Mouse (Mus musculus): ENCODE results near the gene Zfp454. TPM values are rescaled to one million over a fixed set of nuclear protein-coding genes. Genes with fewer than 3 reads are reported as not detected.

Gene Zfp454
- 13.2 and 13.3 TPM in 2 replicates for polyA plus RNA-seq (2015; fragmentation: Nextera tagmentation; extraction: Ambion mirVana)

DNA sequence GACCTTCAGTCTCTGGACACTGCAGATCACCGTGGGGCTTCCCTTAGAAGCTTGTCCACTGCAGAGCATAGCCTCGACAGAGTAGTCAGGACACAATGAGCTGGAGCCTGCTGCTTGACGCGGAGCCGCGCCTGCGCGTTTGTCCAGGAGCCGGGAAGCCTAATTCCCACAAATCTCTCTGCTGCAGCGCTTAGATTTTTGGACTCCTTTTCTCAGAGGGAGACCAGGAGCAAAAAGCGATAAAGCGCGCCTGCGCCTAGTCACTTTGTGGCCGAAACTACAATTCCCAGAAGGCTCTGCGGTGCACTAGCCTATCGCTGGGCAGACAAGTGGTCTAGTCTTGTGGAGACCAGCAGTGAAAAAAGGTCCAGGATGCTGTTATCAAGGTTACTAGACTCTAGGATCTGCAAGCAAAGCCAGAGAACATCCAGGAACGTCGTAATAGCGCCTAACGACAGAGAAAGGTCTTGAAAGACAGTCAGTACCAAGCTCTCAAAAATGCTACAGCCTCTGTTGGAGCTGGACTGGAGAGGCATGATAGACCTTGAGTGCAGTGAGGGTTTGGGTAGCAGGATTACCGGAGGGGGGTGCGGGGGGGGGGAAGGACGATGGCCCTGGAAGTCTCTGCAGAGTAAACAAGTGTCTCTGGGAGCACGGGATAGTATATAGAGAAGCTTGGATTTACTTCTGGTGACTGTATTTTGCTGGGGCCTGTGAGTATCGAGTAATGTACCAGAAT lies at the start of gene Zfp454:
Gene Zfp454 (minus strand): TSS at position 262 of the 739 bp plus-strand sequence.
- Histone ChIP-seq H3K4me3 (peak within 1 kb of the TSS; percentile 53), H3K4me2 (peak within 1 kb of the TSS; percentile 75), H3K4me1 (replicated peaks) (peaks cover 20% of the 10 kb centered on the region), H3K27ac (peak within 1 kb of the TSS; percentile 81), H3K9ac (peak within 1 kb of the TSS; percentile 77), H3K27me3 (no peaks in the 10 kb centered on the region), H3K36me3 (peaks cover 31% of the 10 kb centered on the region), H3K9me3 (peaks cover 18% of the 10 kb centered on the region; the same call in 1 of the 2 replicates)
- 6% methylated on average over 26 of the region's 26 CpGs for WGBS
- peak; percentile 96 for ATAC-seq (ENCODE audit: low FRiP score)

DNA sequence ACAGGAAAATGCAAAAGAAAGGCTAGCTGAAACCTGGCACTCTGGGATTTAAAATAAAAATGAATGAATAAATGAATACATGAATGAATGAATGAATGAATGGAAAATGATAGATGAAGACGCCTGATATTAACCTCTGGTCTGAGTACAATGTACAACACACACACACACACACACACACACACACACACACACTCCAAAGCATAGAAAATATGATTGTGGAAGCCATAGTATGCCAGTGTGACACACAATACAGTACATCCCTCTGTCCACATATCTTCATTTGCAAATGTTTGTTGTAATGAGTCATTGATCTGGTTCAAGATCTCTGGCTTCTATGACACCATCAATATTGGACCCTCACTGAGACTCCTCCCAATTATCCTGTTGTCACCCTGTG lies 44.6 kb upstream of the Zfp454 start:
- peak overlapping the region; percentile 58; the same call in 1 of the 2 replicates for H3K27ac ChIP-seq
- H3K36me3 ChIP-seq: no peaks in the 10 kb centered on the region
- 0 out of 2 replicates have a peak overlapping the region, but pooled peaks have one; percentile 44 for H3K9ac ChIP-seq
- H3K4me3 ChIP-seq: peak overlapping the region; percentile 65
- 56% methylated on average over 1 of the region's 1 CpGs for WGBS
- ATAC-seq (ENCODE audit: low FRiP score): peak; percentile 58
- peaks cover 15% of the 10 kb centered on the region for H3K4me1 ChIP-seq (replicated peaks)
- no peaks in the 10 kb centered on the region for H3K9me3 ChIP-seq
- H3K4me2 ChIP-seq: peak overlapping the region; percentile 89
- peaks cover 4% of the 10 kb centered on the region; the same call in 1 of the 2 replicates for H3K27me3 ChIP-seq

DNA sequence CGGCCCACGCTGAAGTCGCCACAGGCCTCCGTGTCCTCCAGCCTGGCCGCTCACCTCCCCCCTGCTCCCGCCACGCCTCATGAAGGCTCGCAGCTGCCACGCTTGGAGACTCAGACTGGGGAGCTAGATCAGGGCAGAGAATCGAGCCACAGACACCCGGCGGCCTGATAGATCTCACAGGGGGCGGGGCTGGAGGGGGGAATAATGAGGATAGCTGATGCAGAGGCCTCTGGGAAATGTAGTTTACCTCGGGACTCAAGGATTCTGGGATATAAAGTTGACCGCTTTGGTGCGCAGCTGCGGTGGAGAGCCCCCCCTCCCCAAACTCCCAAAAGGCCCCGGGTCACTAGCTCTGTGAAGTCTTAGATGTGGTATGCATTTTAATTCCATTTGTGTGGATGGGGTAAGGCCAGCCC lies 44.0 kb upstream of the Zfp454 start, which contains the start of gene Zfp354b:
Gene Zfp354b (minus strand): TSS at position 183 of the 416 bp plus-strand sequence.
- no peaks in the 10 kb centered on the region for H3K36me3 ChIP-seq
- peaks cover 15% of the 10 kb centered on the region for H3K4me1 ChIP-seq (replicated peaks)
- H3K27me3 ChIP-seq: peaks cover 4% of the 10 kb centered on the region; the same call in 1 of the 2 replicates
- H3K4me2 ChIP-seq: peak within 1 kb of the TSS; percentile 89
- peak within 1 kb of the TSS; percentile 80 for H3K9ac ChIP-seq
- H3K4me3 ChIP-seq: peak within 1 kb of the TSS; percentile 65
- peak; percentile 96 for ATAC-seq (ENCODE audit: low FRiP score)
- H3K9me3 ChIP-seq: no peaks in the 10 kb centered on the region
- peak within 1 kb of the TSS; percentile 87 for H3K27ac ChIP-seq
- WGBS: under 1% methylated on average over 18 of the region's 18 CpGs

DNA sequence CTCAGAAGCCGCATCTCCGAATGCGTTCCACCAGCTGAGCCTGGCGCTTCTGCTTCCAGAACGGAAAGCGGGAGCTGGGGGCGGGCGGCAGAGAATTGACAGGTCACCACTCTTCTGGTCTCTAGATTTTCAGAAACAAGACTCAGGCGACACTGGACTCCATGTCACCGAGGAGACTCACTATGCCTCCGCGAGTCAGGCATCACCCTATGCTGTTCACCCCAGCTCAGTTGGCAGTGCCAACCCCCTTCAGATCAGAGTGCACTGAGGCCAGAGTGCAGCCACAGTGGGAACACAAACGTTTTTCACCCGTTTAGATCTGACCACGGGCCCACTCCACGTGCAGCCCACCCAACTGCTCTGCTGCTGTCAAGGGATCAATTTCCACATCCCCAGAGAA lies 43.6 kb upstream of the Zfp454 start:
- no peaks in the 10 kb centered on the region for H3K36me3 ChIP-seq
- peak overlapping the region; percentile 89 for H3K4me2 ChIP-seq
- H3K4me1 ChIP-seq (replicated peaks): peaks cover 15% of the 10 kb centered on the region
- peak; percentile 80 for ATAC-seq (ENCODE audit: low FRiP score)
- WGBS: 2% methylated on average over 16 of the region's 16 CpGs
- peak overlapping the region; percentile 80 for H3K9ac ChIP-seq
- peak overlapping the region; percentile 87 for H3K27ac ChIP-seq
- H3K4me3 ChIP-seq: peak overlapping the region; percentile 65
- no peaks in the 10 kb centered on the region for H3K9me3 ChIP-seq
- peaks cover 4% of the 10 kb centered on the region; the same call in 1 of the 2 replicates for H3K27me3 ChIP-seq

DNA sequence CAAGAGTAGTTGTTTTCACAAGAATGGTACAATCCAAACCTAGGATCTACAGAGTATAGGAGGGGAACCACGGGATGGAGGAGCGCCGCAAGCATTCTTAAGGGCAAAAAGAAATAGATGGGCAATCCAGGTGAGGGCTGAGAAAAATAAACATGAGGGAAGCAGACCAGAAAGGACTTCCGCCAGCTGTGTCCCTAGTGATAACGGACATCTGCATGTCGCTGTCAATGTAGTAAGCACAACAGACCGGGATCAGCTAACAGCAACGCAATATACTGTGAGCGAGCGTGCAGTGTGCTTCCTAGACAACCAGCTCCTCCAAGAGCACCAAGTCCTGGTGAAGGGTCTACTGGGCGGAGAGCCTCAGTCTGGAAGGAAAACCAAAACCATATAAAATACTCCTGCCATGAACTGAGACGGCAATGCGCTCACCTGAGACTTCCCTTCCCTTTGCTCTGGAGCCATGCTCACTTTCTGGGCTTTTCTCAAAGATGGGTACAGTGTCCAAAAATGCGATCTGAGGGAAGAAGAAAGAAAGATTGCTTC lies 43.1 kb upstream of the Zfp454 start:
- Histone ChIP-seq H3K4me1 (replicated peaks) (peaks cover 15% of the 10 kb centered on the region), H3K27me3 (peaks cover 4% of the 10 kb centered on the region; the same call in 1 of the 2 replicates), H3K4me3 (peak overlapping the region; percentile 65), H3K9ac (peak overlapping the region; percentile 80), H3K9me3 (no peaks in the 10 kb centered on the region), H3K36me3 (peaks cover 4% of the 10 kb centered on the region), H3K4me2 (peak overlapping the region; percentile 89), H3K27ac (peak overlapping the region; percentile 87)
- 27% methylated on average over 14 of the region's 14 CpGs for WGBS
- no peak for ATAC-seq (ENCODE audit: low FRiP score)

DNA sequence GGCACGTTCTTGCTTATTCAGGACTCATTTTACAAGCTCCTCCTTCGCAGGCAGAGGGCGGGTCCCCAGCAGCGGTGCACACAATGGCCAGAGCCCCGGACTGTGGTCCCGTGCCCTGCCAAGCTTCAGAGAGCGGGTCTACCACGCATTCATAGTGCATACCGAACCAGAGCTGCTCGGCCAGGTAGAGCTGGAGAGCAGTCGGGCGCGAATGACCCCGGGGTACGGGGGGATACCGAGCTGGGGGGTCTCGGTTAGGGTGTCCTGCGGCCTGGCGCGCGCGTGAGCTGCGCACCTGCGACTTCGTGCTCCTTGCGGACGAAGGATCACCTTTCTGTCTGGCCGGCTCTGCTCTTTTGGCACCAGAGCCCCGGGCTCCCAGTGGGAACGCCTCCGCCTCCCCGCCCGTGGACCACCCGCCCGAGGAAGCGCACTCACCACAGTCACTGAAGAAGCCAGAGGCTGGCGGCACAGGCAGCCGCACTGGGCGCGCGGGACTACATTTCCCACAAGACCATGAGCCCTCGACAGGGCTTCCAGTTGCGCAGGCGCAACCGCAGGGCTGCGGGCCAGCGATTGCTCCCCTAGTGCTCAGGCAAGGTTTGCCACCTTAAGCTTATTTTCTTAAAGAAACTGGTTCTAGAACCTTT lies 28.3 kb upstream of the Zfp454 start, which contains the start of gene Zfp2:
Gene Zfp2 (minus strand): TSS at position 495 of the 650 bp plus-strand sequence.
- WGBS: under 1% methylated on average over 47 of the region's 47 CpGs
- peaks cover 36% of the 10 kb centered on the region for H3K9me3 ChIP-seq
- peak; percentile 99 for ATAC-seq (ENCODE audit: low FRiP score)

GRCm38 (mm10) chr11:50914461-50914860 lies 27.0 kb upstream of the Zfp454 start:
- Histone ChIP-seq H3K9ac (no peak overlapping the region), H3K4me2 (peak overlapping the region; percentile 46; the same call in 1 of the 2 replicates), H3K9me3 (peaks cover 47% of the 10 kb centered on the region), H3K27me3 (no peaks in the 10 kb centered on the region), H3K27ac (no peak overlapping the region), H3K4me3 (peak overlapping the region; percentile 77; the same call in 1 of the 2 replicates), H3K4me1 (replicated peaks) (peaks cover 7% of the 10 kb centered on the region), H3K36me3 (peaks cover 50% of the 10 kb centered on the region)
- WGBS: 92% methylated on average over 3 of the region's 3 CpGs
- ATAC-seq (ENCODE audit: low FRiP score): no peak

More for the DNA sequence above, 28.3 kb upstream of the Zfp454 start, which contains the start of gene Zfp2:
- Histone ChIP-seq H3K4me2 (peak within 1 kb of the TSS; percentile 46), H3K27ac (peak within 1 kb of the TSS; percentile 95), H3K27me3 (no peaks in the 10 kb centered on the region), H3K4me1 (replicated peaks) (peaks cover 7% of the 10 kb centered on the region), H3K9ac (peak within 1 kb of the TSS; percentile 97), H3K4me3 (peak within 1 kb of the TSS; percentile 77), H3K36me3 (peaks cover 41% of the 10 kb centered on the region)

- peaks cover 7% of the 10 kb centered on the region for H3K4me1 ChIP-seq (replicated peaks)
- ATAC-seq (ENCODE audit: low FRiP score): no peak
- H3K36me3 ChIP-seq: peaks cover 62% of the 10 kb centered on the region
These were observed 25.9 kb upstream of the Zfp454 start for GRCm38 (mm10) chr11:50913301-50913700.

GRCm38 (mm10) chr11:50908136-50908535 lies 20.7 kb upstream of the Zfp454 start:
- H3K27me3 ChIP-seq: no peaks in the 10 kb centered on the region
- H3K9me3 ChIP-seq: peaks cover 87% of the 10 kb centered on the region
- 93% methylated on average over 5 of the region's 5 CpGs for WGBS
- H3K4me1 ChIP-seq (replicated peaks): no peaks in the 10 kb centered on the region
- H3K9ac ChIP-seq: no peak overlapping the region
- peaks cover 99% of the 10 kb centered on the region for H3K36me3 ChIP-seq
- H3K4me3 ChIP-seq: no peak overlapping the region
- no peak overlapping the region for H3K27ac ChIP-seq
- ATAC-seq (ENCODE audit: low FRiP score): no peak
- H3K4me2 ChIP-seq: no peak overlapping the region

More at GRCm38 (mm10) chr11:50913301-50913700, 25.9 kb upstream of the Zfp454 start:
- H3K9me3 ChIP-seq: peaks cover 56% of the 10 kb centered on the region
- H3K27ac ChIP-seq: no peak overlapping the region
- 92% methylated on average over 1 of the region's 1 CpGs for WGBS
- no peak overlapping the region for H3K4me2 ChIP-seq
- H3K9ac ChIP-seq: no peak overlapping the region
- no peaks in the 10 kb centered on the region for H3K27me3 ChIP-seq
- H3K4me3 ChIP-seq: no peak overlapping the region

DNA sequence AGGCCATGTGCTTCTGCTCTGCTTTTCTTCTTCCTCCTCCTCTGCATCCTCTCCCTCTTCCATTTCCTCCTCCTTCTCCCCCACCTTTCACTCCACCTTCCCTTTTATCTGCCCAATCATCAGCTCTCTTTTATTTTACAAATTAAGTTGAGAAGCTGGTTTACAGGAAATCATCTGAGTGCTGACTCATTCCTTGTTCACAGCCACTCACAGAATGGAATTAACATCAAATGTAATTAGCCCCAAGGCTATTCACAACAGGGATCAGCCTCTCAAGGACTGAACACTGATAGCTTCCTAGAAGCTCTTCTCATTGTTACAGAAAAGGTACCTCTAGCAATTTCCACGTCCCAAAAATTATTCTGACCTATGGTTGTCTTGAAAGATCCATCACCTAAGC lies 9.9 kb upstream of the Zfp454 start:
- 91% methylated on average over 1 of the region's 1 CpGs for WGBS
- Histone ChIP-seq H3K9me3 (peaks cover 77% of the 10 kb centered on the region), H3K36me3 (peaks cover 71% of the 10 kb centered on the region), H3K27ac (no peak overlapping the region), H3K4me2 (no peak overlapping the region), H3K4me3 (no peak overlapping the region), H3K9ac (no peak overlapping the region), H3K27me3 (no peaks in the 10 kb centered on the region), H3K4me1 (replicated peaks) (no peaks in the 10 kb centered on the region)
- no peak for ATAC-seq (ENCODE audit: low FRiP score)

DNA sequence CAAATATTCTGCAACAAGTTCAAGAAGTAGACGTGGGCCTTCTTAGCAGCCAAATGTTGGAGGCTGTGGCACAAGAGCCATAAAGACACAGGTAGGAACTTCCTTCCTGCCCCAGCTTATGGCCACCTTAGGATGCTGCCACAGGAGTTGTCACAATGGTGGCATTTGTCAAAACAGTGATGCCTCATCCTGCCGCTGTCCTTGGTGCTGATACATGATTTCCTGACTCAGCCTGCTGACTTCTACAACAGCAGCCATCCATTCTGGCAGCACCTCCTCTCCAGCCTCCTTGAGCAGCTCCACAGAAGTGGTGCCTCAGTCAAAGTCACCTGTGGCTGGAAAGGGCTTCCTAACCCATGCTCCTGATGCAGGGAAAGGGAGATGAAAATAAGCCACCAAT lies 5.0 kb upstream of the Zfp454 start:
- Histone ChIP-seq H3K27me3 (no peaks in the 10 kb centered on the region), H3K4me2 (no peak overlapping the region), H3K4me1 (replicated peaks) (peaks cover 8% of the 10 kb centered on the region; the same call in 1 of the 2 replicates), H3K36me3 (peaks cover 25% of the 10 kb centered on the region), H3K27ac (no peak overlapping the region), H3K9me3 (peaks cover 46% of the 10 kb centered on the region), H3K4me3 (no peak overlapping the region), H3K9ac (no peak overlapping the region)
- 56% methylated on average over 2 of the region's 2 CpGs for WGBS
- no peak for ATAC-seq (ENCODE audit: low FRiP score)

DNA sequence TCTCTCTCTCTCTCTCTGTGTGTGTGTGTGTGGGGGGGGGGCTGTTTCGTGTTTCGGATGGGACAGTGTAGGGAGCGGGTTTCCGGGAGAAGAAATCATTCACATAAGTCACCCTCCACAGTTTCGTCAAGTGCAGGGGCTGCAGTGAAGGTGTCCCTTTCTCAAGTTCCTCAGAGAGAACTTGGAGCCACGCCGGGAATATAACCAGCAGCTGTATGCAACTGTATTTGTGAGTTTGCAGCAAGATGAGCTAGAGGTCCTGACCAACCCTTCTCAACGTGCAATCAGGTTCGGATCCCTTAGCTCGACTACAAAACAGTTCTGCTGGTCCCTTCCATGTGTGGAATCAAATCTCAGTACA lies 538 bp downstream of the Zfp454 start:
- H3K9me3 ChIP-seq: 0 out of 2 replicates have a peak, but pooled peaks cover 13% of the 10 kb centered on the region

More for the DNA sequence above, 538 bp downstream of the Zfp454 start:
- peak overlapping the region; percentile 81 for H3K27ac ChIP-seq
- peak overlapping the region; percentile 53 for H3K4me3 ChIP-seq
- peak overlapping the region; percentile 77 for H3K9ac ChIP-seq
- ATAC-seq (ENCODE audit: low FRiP score): peak; percentile 60
- peak overlapping the region; percentile 75 for H3K4me2 ChIP-seq
- H3K4me1 ChIP-seq (replicated peaks): peaks cover 20% of the 10 kb centered on the region
- no peaks in the 10 kb centered on the region for H3K27me3 ChIP-seq
- WGBS: 26% methylated on average over 10 of the region's 10 CpGs
- peaks cover 37% of the 10 kb centered on the region for H3K36me3 ChIP-seq

All from hindbrain, embryonic 13.5 days (tissue).